Mouse (Mus musculus): ENCODE data around the gene Lfng. TPM values are rescaled to one million over a fixed set of nuclear protein-coding genes. Genes with fewer than 3 reads are reported as not detected.

The Lfng gene
- polyA plus RNA-seq, 1 experiment from 2014 or later, result 28.5 TPM

GRCm38 (mm10) chr5:140619895-140620736, 13.0 kb downstream of the Lfng start:
- Histone ChIP-seq H3K9ac (replicated peaks) (no peak overlapping the region), H3K27me3 (no peaks in the 10 kb centered on the region), H3K4me2 (replicated peaks) (no peak overlapping the region), H3K9me3 (no peaks in the 10 kb centered on the region), H3K27ac (replicated peaks) (peak overlapping the region; percentile 36; the same call in 1 of the 2 replicates), H3K36me3 (peaks cover 47% of the 10 kb centered on the region), H3K4me3 (no peak overlapping the region), H3K4me1 (peaks cover 10% of the 10 kb centered on the region)
- 64% methylated on average over 7 of the region's 7 CpGs for WGBS
- peak; percentile 20; the same call in 1 of the 2 replicates for ATAC-seq (ENCODE audit: low FRiP score, low read depth)

GRCm38 (mm10) chr5:140621092-140621491, 14.0 kb downstream of the Lfng start:
- Histone ChIP-seq H3K36me3 (peaks cover 54% of the 10 kb centered on the region), H3K9ac (replicated peaks) (no peak overlapping the region), H3K4me2 (replicated peaks) (no peak overlapping the region), H3K9me3 (no peaks in the 10 kb centered on the region), H3K4me3 (no peak overlapping the region), H3K4me1 (peaks cover 6% of the 10 kb centered on the region), H3K27me3 (no peaks in the 10 kb centered on the region), H3K27ac (replicated peaks) (peak overlapping the region; percentile 7)
- 71% methylated on average over 9 of the region's 9 CpGs for WGBS
- no peak for ATAC-seq (ENCODE audit: low FRiP score, low read depth)

- no peaks in the 10 kb centered on the region for H3K27me3 ChIP-seq
- no peaks in the 10 kb centered on the region for H3K9me3 ChIP-seq
- WGBS, result 80% methylated on average over 10 of the region's 10 CpGs
- no peak overlapping the region for H3K4me3 ChIP-seq
- H3K27ac ChIP-seq (replicated peaks), result peak overlapping the region; percentile 7
- H3K9ac ChIP-seq (replicated peaks), result peak overlapping the region; percentile 16; the same call in 1 of the 2 replicates
- H3K36me3 ChIP-seq, result peaks cover 54% of the 10 kb centered on the region
- no peak overlapping the region for H3K4me2 ChIP-seq (replicated peaks)
- peaks cover 6% of the 10 kb centered on the region for H3K4me1 ChIP-seq
- ATAC-seq (ENCODE audit: low FRiP score, low read depth), result no peak
These were observed 14.4 kb downstream of the Lfng start for GRCm38 (mm10) chr5:140621517-140621916.

GRCm38 (mm10) chr5:140622978-140623670, 16.0 kb downstream of the Lfng start:
- Histone ChIP-seq H3K27ac (replicated peaks) (no peak overlapping the region), H3K4me2 (replicated peaks) (no peak overlapping the region), H3K9ac (replicated peaks) (no peak overlapping the region), H3K4me3 (no peak overlapping the region), H3K27me3 (no peaks in the 10 kb centered on the region), H3K4me1 (peaks cover 6% of the 10 kb centered on the region), H3K9me3 (0 out of 2 replicates have a peak, but pooled peaks cover 5% of the 10 kb centered on the region), H3K36me3 (peaks cover 64% of the 10 kb centered on the region)
- ATAC-seq (ENCODE audit: low FRiP score, low read depth), result no peak
- 97% methylated on average over 23 of the region's 23 CpGs for WGBS

GRCm38 (mm10) chr5:140623791-140624190, 16.7 kb downstream of the Lfng start:
- Histone ChIP-seq H3K4me3 (no peak overlapping the region), H3K27ac (replicated peaks) (no peak overlapping the region), H3K4me1 (peaks cover 6% of the 10 kb centered on the region), H3K36me3 (peaks cover 71% of the 10 kb centered on the region), H3K9ac (replicated peaks) (no peak overlapping the region), H3K4me2 (replicated peaks) (no peak overlapping the region), H3K9me3 (0 out of 2 replicates have a peak, but pooled peaks cover 6% of the 10 kb centered on the region), H3K27me3 (no peaks in the 10 kb centered on the region)
- 92% methylated on average over 4 of the region's 4 CpGs for WGBS
- ATAC-seq (ENCODE audit: low FRiP score, low read depth), result no peak

- Histone ChIP-seq H3K9ac (replicated peaks) (no peak overlapping the region), H3K27ac (replicated peaks) (no peak overlapping the region), H3K9me3 (0 out of 2 replicates have a peak, but pooled peaks cover 6% of the 10 kb centered on the region), H3K4me3 (no peak overlapping the region), H3K36me3 (peaks cover 75% of the 10 kb centered on the region), H3K4me1 (peaks cover 6% of the 10 kb centered on the region), H3K4me2 (replicated peaks) (no peak overlapping the region), H3K27me3 (no peaks in the 10 kb centered on the region)
- 96% methylated on average over 5 of the region's 5 CpGs for WGBS
- no peak for ATAC-seq (ENCODE audit: low FRiP score, low read depth)
These were observed 17.1 kb downstream of the Lfng start for GRCm38 (mm10) chr5:140624238-140624637.

GRCm38 (mm10) chr5:140624961-140625360, 17.8 kb downstream of the Lfng start:
- Histone ChIP-seq H3K4me2 (replicated peaks) (no peak overlapping the region), H3K27me3 (no peaks in the 10 kb centered on the region), H3K4me3 (no peak overlapping the region), H3K9me3 (0 out of 2 replicates have a peak, but pooled peaks cover 9% of the 10 kb centered on the region), H3K4me1 (peaks cover 6% of the 10 kb centered on the region), H3K9ac (replicated peaks) (no peak overlapping the region), H3K27ac (replicated peaks) (no peak overlapping the region), H3K36me3 (peaks cover 83% of the 10 kb centered on the region)
- no peak for ATAC-seq (ENCODE audit: low FRiP score, low read depth)
- 93% methylated on average over 13 of the region's 13 CpGs for WGBS

GRCm38 (mm10) chr5:140627580-140627979, 20.5 kb downstream of the Lfng start:
- peaks cover 100% of the 10 kb centered on the region for H3K36me3 ChIP-seq
- H3K4me1 ChIP-seq, result no peaks in the 10 kb centered on the region
- no peak overlapping the region for H3K4me2 ChIP-seq (replicated peaks)
- 94% methylated on average over 5 of the region's 5 CpGs for WGBS
- no peak overlapping the region for H3K9ac ChIP-seq (replicated peaks)
- H3K4me3 ChIP-seq, result no peak overlapping the region
- ATAC-seq (ENCODE audit: low FRiP score, low read depth), result no peak
- H3K27ac ChIP-seq (replicated peaks), result no peak overlapping the region
- H3K27me3 ChIP-seq, result no peaks in the 10 kb centered on the region
- 0 out of 2 replicates have a peak, but pooled peaks cover 9% of the 10 kb centered on the region for H3K9me3 ChIP-seq

- Histone ChIP-seq H3K4me3 (no peak overlapping the region), H3K4me1 (no peaks in the 10 kb centered on the region), H3K9me3 (0 out of 2 replicates have a peak, but pooled peaks cover 9% of the 10 kb centered on the region), H3K4me2 (replicated peaks) (no peak overlapping the region), H3K36me3 (peaks cover 100% of the 10 kb centered on the region), H3K27ac (replicated peaks) (no peak overlapping the region), H3K27me3 (no peaks in the 10 kb centered on the region), H3K9ac (replicated peaks) (no peak overlapping the region)
- 96% methylated on average over 9 of the region's 9 CpGs for WGBS
- ATAC-seq (ENCODE audit: low FRiP score, low read depth), result no peak
These were observed 21.9 kb downstream of the Lfng start for GRCm38 (mm10) chr5:140628995-140629394.

- WGBS, result 94% methylated on average over 7 of the region's 7 CpGs
These were observed 26.3 kb downstream of the Lfng start for GRCm38 (mm10) chr5:140633432-140633831.

GRCm38 (mm10) chr5:140634798-140635722, 27.9 kb downstream of the Lfng start:
- Histone ChIP-seq H3K4me2 (replicated peaks) (no peak overlapping the region), H3K27ac (replicated peaks) (no peak overlapping the region), H3K4me1 (peaks cover 16% of the 10 kb centered on the region), H3K9ac (replicated peaks) (no peak overlapping the region), H3K4me3 (no peak overlapping the region), H3K27me3 (no peaks in the 10 kb centered on the region), H3K36me3 (peaks cover 98% of the 10 kb centered on the region), H3K9me3 (no peaks in the 10 kb centered on the region)
- 93% methylated on average over 26 of the region's 26 CpGs for WGBS
- ATAC-seq (ENCODE audit: low FRiP score, low read depth), result no peak

More at GRCm38 (mm10) chr5:140633432-140633831, 26.3 kb downstream of the Lfng start:
- H3K4me2 ChIP-seq (replicated peaks), result no peak overlapping the region
- ATAC-seq (ENCODE audit: low FRiP score, low read depth), result no peak
- H3K4me1 ChIP-seq, result peaks cover 13% of the 10 kb centered on the region; the same call in 1 of the 2 replicates
- H3K36me3 ChIP-seq, result peaks cover 100% of the 10 kb centered on the region
- no peak overlapping the region for H3K4me3 ChIP-seq
- 0 out of 2 replicates have a peak, but pooled peaks cover 3% of the 10 kb centered on the region for H3K9me3 ChIP-seq
- H3K27ac ChIP-seq (replicated peaks), result 0 out of 2 replicates have a peak overlapping the region, but pooled peaks have one; percentile 25
- H3K27me3 ChIP-seq, result no peaks in the 10 kb centered on the region
- H3K9ac ChIP-seq (replicated peaks), result no peak overlapping the region

Data from midbrain, embryonic 12.5 days (tissue).